Mouse (Mus musculus): ENCODE measurements around the gene Cfp. TPM values are rescaled to one million over a fixed set of nuclear protein-coding genes. Genes with fewer than 3 reads are reported as not detected.
A peak's percentile ranks its signal among the peaks of the same experiment; 100 is the strongest.

The Cfp gene
- polyA plus RNA-seq, 1 experiment from 2014 or later: 2.8 TPM

DNA sequence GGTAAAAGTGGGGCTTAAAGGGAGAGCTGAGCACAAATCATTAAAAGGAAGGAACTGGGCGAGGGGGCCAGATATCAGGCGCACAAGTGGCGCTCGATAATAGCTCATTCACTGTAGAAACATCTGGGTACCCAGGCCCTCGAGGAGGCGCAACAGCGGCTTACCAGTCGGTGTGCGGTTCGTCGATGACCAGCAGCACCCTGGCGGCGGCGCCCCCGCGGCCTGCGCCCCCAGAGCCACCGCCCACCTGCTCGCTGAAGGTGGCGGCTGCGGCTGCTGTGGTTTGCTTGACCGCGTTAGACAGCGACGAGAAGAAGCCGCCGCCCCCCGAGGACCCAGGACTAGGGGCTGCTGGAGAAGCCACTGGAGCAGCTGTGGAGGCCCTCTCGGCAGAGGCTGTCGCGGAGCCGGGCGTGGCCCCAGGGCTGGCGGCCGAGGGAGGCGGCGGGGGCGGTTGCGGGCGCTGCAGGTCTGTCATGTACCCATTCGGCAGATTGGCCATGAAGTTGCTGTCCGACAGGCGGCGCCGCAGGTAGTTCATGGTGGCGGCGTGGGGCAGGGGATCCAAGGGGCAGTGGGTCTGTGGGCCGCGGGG lies 11.0 kb downstream of the Cfp start:
- Histone ChIP-seq H3K27ac (peak overlapping the region; percentile 79), H3K9me3 (peaks cover 8% of the 10 kb centered on the region; the same call in 1 of the 2 replicates), H3K27me3 (ENCODE audit: insufficient read depth, poor library complexity, severe bottlenecking) (peaks cover 11% of the 10 kb centered on the region; the same call in 1 of the 2 replicates), H3K4me1 (replicated peaks) (peaks cover 5% of the 10 kb centered on the region; the same call in 1 of the 2 replicates), H3K36me3 (0 out of 2 replicates have a peak, but pooled peaks cover 6% of the 10 kb centered on the region), H3K4me3 (peak overlapping the region; percentile 54)
- 15% methylated on average over 49 of the region's 49 CpGs for WGBS
- peak; percentile 15 for DNase-seq (ENCODE audit: low spot score)

- peaks cover 11% of the 10 kb centered on the region; the same call in 1 of the 2 replicates for H3K27me3 ChIP-seq (ENCODE audit: insufficient read depth, poor library complexity, severe bottlenecking)
- no peak for DNase-seq (ENCODE audit: low spot score)
- H3K27ac ChIP-seq: no peak overlapping the region
- H3K4me3 ChIP-seq: no peak overlapping the region
- H3K9me3 ChIP-seq: no peaks in the 10 kb centered on the region
- no peaks in the 10 kb centered on the region for H3K36me3 ChIP-seq
- no peaks in the 10 kb centered on the region for H3K4me1 ChIP-seq (replicated peaks)
Measured at GRCm38 (mm10) chrX:20915075-20915474, 16.3 kb downstream of the Cfp start.

DNA sequence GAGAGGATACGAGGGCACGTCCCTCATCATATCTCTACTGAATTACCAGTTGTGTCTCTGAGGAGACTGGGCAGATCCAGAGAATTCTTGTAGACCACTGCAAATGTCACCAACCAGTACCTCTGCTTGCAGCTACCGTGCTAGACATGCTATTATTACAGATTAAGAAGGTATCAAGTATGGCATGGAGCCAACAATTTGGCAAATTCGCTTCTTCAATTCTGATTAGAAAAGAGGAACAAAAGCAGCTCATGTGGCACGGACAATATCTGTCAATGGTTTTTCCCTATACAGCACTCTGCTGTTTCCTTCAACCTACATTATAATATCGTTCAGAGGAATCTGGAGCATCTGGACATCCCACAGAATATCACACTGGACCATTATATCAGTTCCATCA lies 17.6 kb downstream of the Cfp start:
- Histone ChIP-seq H3K4me3 (no peak overlapping the region), H3K4me1 (replicated peaks) (no peaks in the 10 kb centered on the region), H3K27me3 (ENCODE audit: insufficient read depth, poor library complexity, severe bottlenecking) (0 out of 2 replicates have a peak, but pooled peaks cover 2% of the 10 kb centered on the region), H3K27ac (no peak overlapping the region), H3K9me3 (no peaks in the 10 kb centered on the region), H3K36me3 (no peaks in the 10 kb centered on the region)
- DNase-seq (ENCODE audit: low spot score): no peak
- 85% methylated on average over 6 of the region's 6 CpGs for WGBS

- Histone ChIP-seq H3K4me3 (no peak overlapping the region), H3K36me3 (no peaks in the 10 kb centered on the region), H3K4me1 (replicated peaks) (no peaks in the 10 kb centered on the region), H3K9me3 (no peaks in the 10 kb centered on the region), H3K27me3 (ENCODE audit: insufficient read depth, poor library complexity, severe bottlenecking) (no peaks in the 10 kb centered on the region), H3K27ac (no peak overlapping the region)
- no peak for DNase-seq (ENCODE audit: low spot score)
- WGBS: 47% methylated on average over 3 of the region's 3 CpGs
Measured at GRCm38 (mm10) chrX:20910074-20910473, 21.3 kb downstream of the Cfp start.

Other genes with a start within 250 kb of the Cfp start
- 125 and 144 TPM in 2 replicates for gene Cdk16, start 243.6 kb downstream of the Cfp start, polyA plus RNA-seq (2016; fragmentation: Nextera tagmentation; extraction: Ambion mirVana)
- 68.4 and 76.7 TPM in 2 replicates for gene Usp11, start 227.6 kb downstream of the Cfp start, polyA plus RNA-seq (2016; fragmentation: Nextera tagmentation; extraction: Ambion mirVana)
- 103 and 115 TPM in 2 replicates for gene Araf, start 133.7 kb downstream of the Cfp start, polyA plus RNA-seq (2016; fragmentation: Nextera tagmentation; extraction: Ambion mirVana)
- gene Timp1, start 61.4 kb downstream of the Cfp start, polyA plus RNA-seq (2016; fragmentation: Nextera tagmentation; extraction: Ambion mirVana): 10.3 and 10.6 TPM in 2 replicates
- 5.1 and 11.8 TPM in 2 replicates for gene Syn1, start 10.6 kb downstream of the Cfp start, polyA plus RNA-seq (2016; fragmentation: Nextera tagmentation; extraction: Ambion mirVana)
- 11.1 and 12.4 TPM in 2 replicates for gene Elk1, start 19.1 kb upstream of the Cfp start, polyA plus RNA-seq (2016; fragmentation: Nextera tagmentation; extraction: Ambion mirVana)
- 68.3 and 76.3 TPM in 2 replicates for gene Uxt, start 30.5 kb upstream of the Cfp start, polyA plus RNA-seq (2016; fragmentation: Nextera tagmentation; extraction: Ambion mirVana)
- 4.1 and 6.0 TPM in 2 replicates for gene Zfp182, start 130.8 kb upstream of the Cfp start, polyA plus RNA-seq (2016; fragmentation: Nextera tagmentation; extraction: Ambion mirVana)
- not detected in 2 replicates for gene Spaca5, start 136.9 kb upstream of the Cfp start, polyA plus RNA-seq (2016; fragmentation: Nextera tagmentation; extraction: Ambion mirVana)
- gene Zfp300, start 158.0 kb upstream of the Cfp start, polyA plus RNA-seq (2016; fragmentation: Nextera tagmentation; extraction: Ambion mirVana): 1.9 and 2.2 TPM in 2 replicates
- gene Ssxa1, start 184.3 kb upstream of the Cfp start, polyA plus RNA-seq (2016; fragmentation: Nextera tagmentation; extraction: Ambion mirVana): not detected in 2 replicates
- gene Gm21876, start 244.1 kb upstream of the Cfp start, polyA plus RNA-seq (2016; fragmentation: Nextera tagmentation; extraction: Ambion mirVana): not detected in 2 replicates

Measured in hindbrain, embryonic 10.5 days (tissue).